Mouse (Mus musculus) midbrain, embryonic 10.5 days (tissue): ENCODE measurements at regions not wholly inside any gene's neighbourhood (a gene's known extent, or its start where the extent isn't known, plus 50 kb on each side); places are given as distances from the start of the nearest gene placed in this dataset.
"Not testable (repeated sequence)": the region's sequence is repeated elsewhere in the genome, so short reads cannot be mapped to it uniquely, and the experiment has no call there.

Experiments used
- DNase-seq: peaks from one replicate; pipeline ENCODE4 v3.0.0-alpha.2; 2017; ENCODE audit warnings: low spot score
- H3K27ac ChIP-seq: fragments of 300-500 bp; sonication (generic); replicated peaks from 2 replicates; pipeline ENCODE4 v1.5.1; 2016; ENCODE audit warnings: mild to moderate bottlenecking
- H3K27me3 ChIP-seq: fragments of 300-500 bp; sonication (generic); 2 replicates; pipeline ENCODE4 v1.6.1; 2016; ENCODE audit warnings: low read depth, mild to moderate bottlenecking; ENCODE audit not compliant: poor library complexity, severe bottlenecking
- H3K36me3 ChIP-seq: fragments of 300-500 bp; sonication (generic); 2 replicates; pipeline ENCODE4 v1.6.1; 2016; ENCODE audit warnings: mild to moderate bottlenecking, moderate library complexity
- H3K4me1 ChIP-seq: fragments of 300-500 bp; sonication (generic); 2 replicates; pipeline ENCODE4 v1.6.1; 2016
- H3K4me3 ChIP-seq: fragments of 300-500 bp; sonication (generic); 2 replicates; pipeline ENCODE4 v1.5.1; 2016; ENCODE audit warnings: mild to moderate bottlenecking, moderate library complexity
- H3K9me3 ChIP-seq: fragments of 300-500 bp; sonication (generic); replicated peaks from 2 replicates; pipeline ENCODE4 v1.6.1; 2016; ENCODE audit warnings: mild to moderate bottlenecking
- WGBS: fragments of 180-500 bp; shearing (Covaris S2); methylation state at CpG from one replicate; pipeline ENCODE4 v1.1.7; 2016; 5-methylcytosine and 5-hydroxymethylcytosine counted together

- Histone ChIP-seq H3K4me3 (peak overlapping the region; percentile 58), H3K36me3 (no peaks in the 10 kb centered on the region), H3K27ac (0 out of 2 replicates have a peak overlapping the region, but pooled peaks have one; percentile 33), H3K9me3 (no peaks in the 10 kb centered on the region), H3K4me1 (peaks cover 15% of the 10 kb centered on the region), H3K27me3 (peaks cover 4% of the 10 kb centered on the region; the same call in 1 of the 2 replicates)
- WGBS: 4% methylated on average over 15 of the region's 15 CpGs
- peak; percentile 47 for DNase-seq
Measured at GRCm38 (mm10) chr2:162867516-162868029, 63.8 kb upstream of the Srsf6 start.

GRCm38 (mm10) chr2:162866613-162867314, 64.6 kb upstream of the Srsf6 start:
- H3K27ac ChIP-seq: 0 out of 2 replicates have a peak overlapping the region, but pooled peaks have one; percentile 33
- peaks cover 4% of the 10 kb centered on the region; the same call in 1 of the 2 replicates for H3K27me3 ChIP-seq
- no peaks in the 10 kb centered on the region for H3K9me3 ChIP-seq
- DNase-seq: no peak
- peaks cover 15% of the 10 kb centered on the region for H3K4me1 ChIP-seq
- H3K36me3 ChIP-seq: no peaks in the 10 kb centered on the region
- peak overlapping the region; percentile 58 for H3K4me3 ChIP-seq
- 15% methylated on average over 11 of the region's 11 CpGs for WGBS

GRCm38 (mm10) chr2:162864571-162864970, 66.8 kb upstream of the Srsf6 start:
- no peaks in the 10 kb centered on the region for H3K36me3 ChIP-seq
- H3K9me3 ChIP-seq: no peaks in the 10 kb centered on the region
- no peak overlapping the region for H3K4me3 ChIP-seq
- 64% methylated on average over 1 of the region's 1 CpGs for WGBS
- no peak for DNase-seq
- H3K27me3 ChIP-seq: peaks cover 4% of the 10 kb centered on the region; the same call in 1 of the 2 replicates
- no peak overlapping the region for H3K27ac ChIP-seq
- H3K4me1 ChIP-seq: peaks cover 15% of the 10 kb centered on the region

GRCm38 (mm10) chr2:162854606-162855005, 76.7 kb upstream of the Srsf6 start:
- H3K4me3 ChIP-seq: no peak overlapping the region
- H3K4me1 ChIP-seq: no peaks in the 10 kb centered on the region
- H3K27me3 ChIP-seq: no peaks in the 10 kb centered on the region
- no peaks in the 10 kb centered on the region for H3K9me3 ChIP-seq
- H3K27ac ChIP-seq: no peak overlapping the region
- no peak for DNase-seq
- H3K36me3 ChIP-seq: no peaks in the 10 kb centered on the region
- 83% methylated on average over 6 of the region's 6 CpGs for WGBS

GRCm38 (mm10) chr2:162853576-162853975, 77.8 kb upstream of the Srsf6 start:
- Histone ChIP-seq H3K4me1 (no peaks in the 10 kb centered on the region), H3K36me3 (no peaks in the 10 kb centered on the region), H3K9me3 (no peaks in the 10 kb centered on the region), H3K27me3 (no peaks in the 10 kb centered on the region), H3K27ac (no peak overlapping the region), H3K4me3 (no peak overlapping the region)
- no peak for DNase-seq
- 83% methylated on average over 7 of the region's 7 CpGs for WGBS

GRCm38 (mm10) chr2:162841761-162842160, 89.6 kb upstream of the Srsf6 start:
- H3K27me3 ChIP-seq, H3K36me3 ChIP-seq, H3K4me3 ChIP-seq, H3K4me1 ChIP-seq, H3K27ac ChIP-seq, DNase-seq, H3K9me3 ChIP-seq: not testable (repeated sequence)
- 93% methylated on average over 9 of the region's 9 CpGs for WGBS

GRCm38 (mm10) chr2:162837776-162838175, 93.6 kb upstream of the Srsf6 start:
- Histone ChIP-seq H3K27me3 (no peaks in the 10 kb centered on the region), H3K4me3 (no peak overlapping the region), H3K36me3 (no peaks in the 10 kb centered on the region), H3K4me1 (no peaks in the 10 kb centered on the region), H3K27ac (no peak overlapping the region), H3K9me3 (no peaks in the 10 kb centered on the region)
- DNase-seq: no peak
- WGBS: 53% methylated on average over 2 of the region's 2 CpGs

- Histone ChIP-seq H3K27ac (no peak overlapping the region), H3K27me3 (no peaks in the 10 kb centered on the region), H3K9me3 (no peaks in the 10 kb centered on the region), H3K36me3 (no peaks in the 10 kb centered on the region), H3K4me1 (no peaks in the 10 kb centered on the region), H3K4me3 (no peak overlapping the region)
- 68% methylated on average over 6 of the region's 6 CpGs for WGBS
- no peak for DNase-seq
Measured at GRCm38 (mm10) chr2:162833741-162834140, 97.6 kb upstream of the Srsf6 start.

GRCm38 (mm10) chr2:162818787-162819186, 112.5 kb upstream of the Srsf6 start:
- 91% methylated on average over 4 of the region's 4 CpGs for WGBS
- Histone ChIP-seq H3K27me3 (no peaks in the 10 kb centered on the region), H3K36me3 (no peaks in the 10 kb centered on the region), H3K4me3 (no peak overlapping the region), H3K9me3 (no peaks in the 10 kb centered on the region), H3K27ac (no peak overlapping the region), H3K4me1 (no peaks in the 10 kb centered on the region)
- no peak for DNase-seq

- Histone ChIP-seq H3K27me3 (no peaks in the 10 kb centered on the region), H3K9me3 (no peaks in the 10 kb centered on the region), H3K4me3 (no peak overlapping the region), H3K4me1 (no peaks in the 10 kb centered on the region), H3K27ac (no peak overlapping the region), H3K36me3 (no peaks in the 10 kb centered on the region)
- 49% methylated on average over 2 of the region's 2 CpGs for WGBS
- peak; percentile 22 for DNase-seq
Measured at GRCm38 (mm10) chr2:162814205-162814604, 117.1 kb upstream of the Srsf6 start.

- DNase-seq: no peak
- H3K9me3 ChIP-seq: no peaks in the 10 kb centered on the region
- no peaks in the 10 kb centered on the region for H3K27me3 ChIP-seq
- 92% methylated on average over 10 of the region's 10 CpGs for WGBS
- H3K27ac ChIP-seq: no peak overlapping the region
- no peaks in the 10 kb centered on the region for H3K36me3 ChIP-seq
- H3K4me3 ChIP-seq: no peak overlapping the region
- no peaks in the 10 kb centered on the region for H3K4me1 ChIP-seq
Measured at GRCm38 (mm10) chr2:162807747-162808146, 123.6 kb upstream of the Srsf6 start.

- H3K4me1 ChIP-seq: no peaks in the 10 kb centered on the region
- no peaks in the 10 kb centered on the region for H3K36me3 ChIP-seq
- no peak overlapping the region for H3K27ac ChIP-seq
- no peaks in the 10 kb centered on the region for H3K9me3 ChIP-seq
- DNase-seq: no peak
- H3K27me3 ChIP-seq: no peaks in the 10 kb centered on the region
- no peak overlapping the region for H3K4me3 ChIP-seq
- WGBS: 80% methylated on average over 4 of the region's 4 CpGs
Measured at GRCm38 (mm10) chr2:162796528-162796927, 134.8 kb upstream of the Srsf6 start.

GRCm38 (mm10) chr2:162794285-162794684, 133.3 kb upstream of the Ptprt start:
- Histone ChIP-seq H3K36me3 (no peaks in the 10 kb centered on the region), H3K4me3 (no peak overlapping the region), H3K27me3 (no peaks in the 10 kb centered on the region), H3K4me1 (no peaks in the 10 kb centered on the region), H3K27ac (no peak overlapping the region), H3K9me3 (no peaks in the 10 kb centered on the region)
- WGBS: 91% methylated on average over 8 of the region's 8 CpGs
- DNase-seq: no peak
